Mouse (Mus musculus) midbrain, embryonic 15.5 days (tissue): ENCODE measurements around the gene Cdca5. TPM values are rescaled to one million over a fixed set of nuclear protein-coding genes. Genes with fewer than 3 reads are reported as not detected.

ENCODE experiments used
- ATAC-seq: fragments of 200-750 bp; cut with Nextera tagmentation; replicated peaks from 2 replicates; pipeline ENCODE4 v1.8.0; 2017; ENCODE audit warnings: moderate TSS enrichment
- H3K27ac ChIP-seq: fragments of 300-500 bp; sonication (generic); 2 replicates; pipeline ENCODE4 v1.5.1; 2015; ENCODE audit warnings: mild to moderate bottlenecking, inconsistent platforms
- H3K27me3 ChIP-seq: fragments of 300-500 bp; sonication (generic); replicated peaks from 2 replicates; pipeline ENCODE4 v1.6.1; 2015; ENCODE audit warnings: inconsistent platforms
- H3K36me3 ChIP-seq: fragments of 300-500 bp; sonication (generic); replicated peaks from 2 replicates; pipeline ENCODE4 v1.6.1; 2015; ENCODE audit warnings: inconsistent platforms
- H3K4me1 ChIP-seq: fragments of 300-500 bp; sonication (generic); 2 replicates; pipeline ENCODE4 v1.6.1; 2015; ENCODE audit warnings: inconsistent platforms
- H3K4me2 ChIP-seq: fragments of 300-500 bp; sonication (generic); 2 replicates; pipeline ENCODE4 v1.6.1; 2015; ENCODE audit warnings: inconsistent platforms, mild to moderate bottlenecking, moderate library complexity
- H3K4me3 ChIP-seq: fragments of 300-500 bp; sonication (generic); 2 replicates; pipeline ENCODE4 v1.5.1; 2015; ENCODE audit warnings: mild to moderate bottlenecking, inconsistent platforms
- H3K9ac ChIP-seq: fragments of 300-500 bp; sonication (generic); 2 replicates; pipeline ENCODE4 v1.6.1; 2015; ENCODE audit warnings: mild to moderate bottlenecking, inconsistent platforms
- H3K9me3 ChIP-seq: fragments of 300-500 bp; sonication (generic); 2 replicates; pipeline ENCODE4 v1.6.1; 2016; ENCODE audit warnings: inconsistent platforms
- WGBS: fragments of 180-500 bp; shearing (Covaris S2); methylation state at CpG from one replicate; pipeline ENCODE4 v1.1.7; 2015; ENCODE audit warnings: mixed read lengths; 5-methylcytosine and 5-hydroxymethylcytosine counted together
- polyA plus RNA-seq: library from polyadenylated mRNA; unstranded; fragments of >200 nt; fragmentation: Nextera tagmentation; extraction: Ambion mirVana; gene quantifications from 2 replicates; pipeline ENCODE4 v1.2.1, GENCODE M21; 2015

Gene Cdca5
- polyA plus RNA-seq, 1 experiment from 2014 or later, result 5.1 TPM

- Histone ChIP-seq H3K27ac (no peak overlapping the region), H3K4me1 (peaks cover 31% of the 10 kb centered on the region), H3K27me3 (no peaks in the 10 kb centered on the region), H3K9ac (no peak overlapping the region), H3K4me2 (no peak overlapping the region), H3K9me3 (no peaks in the 10 kb centered on the region), H3K36me3 (peaks cover 56% of the 10 kb centered on the region), H3K4me3 (no peak overlapping the region)
- no peak for ATAC-seq
- WGBS, result 93% methylated on average over 11 of the region's 11 CpGs
These were observed 35.9 kb upstream of the Cdca5 start for GRCm38 (mm10) chr19:6048681-6049410.

- no peak overlapping the region for H3K9ac ChIP-seq
- no peak for ATAC-seq
- peaks cover 64% of the 10 kb centered on the region for H3K36me3 ChIP-seq
- WGBS, result 90% methylated on average over 7 of the region's 7 CpGs
- H3K4me1 ChIP-seq, result peaks cover 31% of the 10 kb centered on the region
- H3K4me2 ChIP-seq, result no peak overlapping the region
- H3K9me3 ChIP-seq, result no peaks in the 10 kb centered on the region
- no peak overlapping the region for H3K27ac ChIP-seq
- H3K4me3 ChIP-seq, result no peak overlapping the region
- H3K27me3 ChIP-seq, result no peaks in the 10 kb centered on the region
These were observed 32.3 kb upstream of the Cdca5 start for GRCm38 (mm10) chr19:6052516-6052915.

GRCm38 (mm10) chr19:6054296-6054695 lies 30.5 kb upstream of the Cdca5 start:
- Histone ChIP-seq H3K9ac (no peak overlapping the region), H3K4me3 (no peak overlapping the region), H3K36me3 (peaks cover 53% of the 10 kb centered on the region), H3K27ac (no peak overlapping the region), H3K4me1 (peaks cover 22% of the 10 kb centered on the region), H3K9me3 (no peaks in the 10 kb centered on the region), H3K27me3 (no peaks in the 10 kb centered on the region), H3K4me2 (no peak overlapping the region)
- WGBS, result 88% methylated on average over 5 of the region's 5 CpGs
- no peak for ATAC-seq

GRCm38 (mm10) chr19:6056696-6057095 lies 28.1 kb upstream of the Cdca5 start:
- peaks cover 28% of the 10 kb centered on the region for H3K4me1 ChIP-seq
- H3K27ac ChIP-seq, result no peak overlapping the region
- H3K9me3 ChIP-seq, result no peaks in the 10 kb centered on the region
- H3K4me3 ChIP-seq, result peak overlapping the region; percentile 66
- no peaks in the 10 kb centered on the region for H3K27me3 ChIP-seq
- H3K4me2 ChIP-seq, result peak overlapping the region; percentile 82
- 56% methylated on average over 4 of the region's 4 CpGs for WGBS
- H3K9ac ChIP-seq, result peak overlapping the region; percentile 81; the same call in 1 of the 2 replicates
- H3K36me3 ChIP-seq, result peaks cover 29% of the 10 kb centered on the region
- no peak for ATAC-seq

GRCm38 (mm10) chr19:6057313-6058096 lies 27.3 kb upstream of the Cdca5 start, which contains the start of the genes Mrpl49 and Fau:
Gene Mrpl49 (minus strand): TSS chr19:6057785.
Gene Fau (plus strand): TSS chr19:6057844.
- peaks cover 21% of the 10 kb centered on the region for H3K36me3 ChIP-seq
- H3K27me3 ChIP-seq, result no peaks in the 10 kb centered on the region

GRCm38 (mm10) chr19:6058513-6058912 lies 26.3 kb upstream of the Cdca5 start:
- Histone ChIP-seq H3K27me3 (no peaks in the 10 kb centered on the region), H3K36me3 (peaks cover 12% of the 10 kb centered on the region), H3K4me1 (peaks cover 47% of the 10 kb centered on the region), H3K4me2 (peak overlapping the region; percentile 82), H3K27ac (no peak overlapping the region; the same call in 1 of the 2 replicates), H3K4me3 (peak overlapping the region; percentile 66), H3K9ac (peak overlapping the region; percentile 81), H3K9me3 (no peaks in the 10 kb centered on the region)
- 42% methylated on average over 5 of the region's 5 CpGs for WGBS
- ATAC-seq, result no peak

More at GRCm38 (mm10) chr19:6057313-6058096, 27.3 kb upstream of the Cdca5 start, which contains the start of the genes Mrpl49 and Fau:
- peak within 1 kb of the TSS; percentile 82 for H3K4me2 ChIP-seq
- H3K9ac ChIP-seq, result peak within 1 kb of the TSS; percentile 81
- peak within 1 kb of the TSS; percentile 80 for H3K27ac ChIP-seq
- WGBS, result under 1% methylated on average over 63 of the region's 63 CpGs
- H3K9me3 ChIP-seq, result no peaks in the 10 kb centered on the region
- H3K4me3 ChIP-seq, result peak within 1 kb of the TSS; percentile 66
- H3K4me1 ChIP-seq, result peaks cover 37% of the 10 kb centered on the region
- peak; percentile 87 for ATAC-seq

GRCm38 (mm10) chr19:6058966-6059365 lies 25.8 kb upstream of the Cdca5 start:
- H3K9ac ChIP-seq, result peak overlapping the region; percentile 81; the same call in 1 of the 2 replicates
- no peaks in the 10 kb centered on the region for H3K27me3 ChIP-seq
- 89% methylated on average over 5 of the region's 5 CpGs for WGBS
- H3K4me2 ChIP-seq, result peak overlapping the region; percentile 82
- peaks cover 8% of the 10 kb centered on the region for H3K36me3 ChIP-seq
- H3K4me3 ChIP-seq, result peak overlapping the region; percentile 66
- H3K9me3 ChIP-seq, result no peaks in the 10 kb centered on the region
- H3K4me1 ChIP-seq, result peaks cover 49% of the 10 kb centered on the region
- H3K27ac ChIP-seq, result no peak overlapping the region
- no peak for ATAC-seq

GRCm38 (mm10) chr19:6061021-6061533 lies 23.7 kb upstream of the Cdca5 start, which contains the start of gene Znhit2:
Gene Znhit2 (plus strand): TSS chr19:6061192.
- H3K36me3 ChIP-seq, result no peaks in the 10 kb centered on the region

GRCm38 (mm10) chr19:6061641-6062302 lies 23.0 kb upstream of the Cdca5 start:
- H3K36me3 ChIP-seq, result no peaks in the 10 kb centered on the region
- no peaks in the 10 kb centered on the region for H3K9me3 ChIP-seq
- peak overlapping the region; percentile 88 for H3K27ac ChIP-seq
- H3K4me2 ChIP-seq, result peak overlapping the region; percentile 97
- H3K4me3 ChIP-seq, result peak overlapping the region; percentile 70
- H3K4me1 ChIP-seq, result peaks cover 54% of the 10 kb centered on the region
- H3K27me3 ChIP-seq, result no peaks in the 10 kb centered on the region
- H3K9ac ChIP-seq, result peak overlapping the region; percentile 88
- WGBS, result 2% methylated on average over 44 of the region's 44 CpGs
- ATAC-seq, result no peak

More at GRCm38 (mm10) chr19:6061021-6061533, 23.7 kb upstream of the Cdca5 start, which contains the start of gene Znhit2:
- H3K27me3 ChIP-seq, result no peaks in the 10 kb centered on the region
- no peaks in the 10 kb centered on the region for H3K9me3 ChIP-seq
- peak within 1 kb of the TSS; percentile 70 for H3K4me3 ChIP-seq
- ATAC-seq, result peak; percentile 75
- under 1% methylated on average over 51 of the region's 58 CpGs for WGBS
- peak within 1 kb of the TSS; percentile 88 for H3K9ac ChIP-seq
- peak within 1 kb of the TSS; percentile 88 for H3K27ac ChIP-seq
- peak within 1 kb of the TSS; percentile 97 for H3K4me2 ChIP-seq
- peaks cover 54% of the 10 kb centered on the region for H3K4me1 ChIP-seq

- ATAC-seq, result no peak
- Histone ChIP-seq H3K4me2 (peak overlapping the region; percentile 97), H3K9ac (peak overlapping the region; percentile 88), H3K4me3 (peak overlapping the region; percentile 70), H3K36me3 (no peaks in the 10 kb centered on the region), H3K4me1 (peaks cover 54% of the 10 kb centered on the region), H3K9me3 (no peaks in the 10 kb centered on the region), H3K27me3 (no peaks in the 10 kb centered on the region), H3K27ac (0 out of 2 replicates have a peak overlapping the region, but pooled peaks have one; percentile 88)
- 81% methylated on average over 5 of the region's 5 CpGs for WGBS
These were observed 22.4 kb upstream of the Cdca5 start for GRCm38 (mm10) chr19:6062418-6062817.

GRCm38 (mm10) chr19:6063081-6063480 lies 21.7 kb upstream of the Cdca5 start:
- H3K27ac ChIP-seq, result no peak overlapping the region

More at GRCm38 (mm10) chr19:6063081-6063480, 21.7 kb upstream of the Cdca5 start:
- Histone ChIP-seq H3K4me1 (peaks cover 58% of the 10 kb centered on the region), H3K9me3 (no peaks in the 10 kb centered on the region), H3K4me3 (no peak overlapping the region), H3K9ac (no peak overlapping the region), H3K36me3 (no peaks in the 10 kb centered on the region), H3K27me3 (no peaks in the 10 kb centered on the region), H3K4me2 (no peak overlapping the region)
- 91% methylated on average over 6 of the region's 6 CpGs for WGBS
- ATAC-seq, result no peak
